Mouse (Mus musculus) heart, adult 11 months (tissue): ENCODE measurements around the gene Mlph.

Source experiments
- DNase-seq: peaks from one replicate; pipeline ENCODE4 v3.0.0; 2022

Gene Mlph

GRCm38 (mm10) chr1:90909631-90910152 lies 5.2 kb upstream of the Mlph start:
- DNase-seq: peak; percentile 98

- peak; percentile 54 for DNase-seq
Observed at GRCm38 (mm10) chr1:90913231-90913630, 1.7 kb upstream of the Mlph start.

GRCm38 (mm10) chr1:90917509-90917908 lies 2.6 kb downstream of the Mlph start:
- no peak for DNase-seq

- DNase-seq: no peak
Observed at GRCm38 (mm10) chr1:90921687-90922086, 6.8 kb downstream of the Mlph start.

- DNase-seq: no peak
Observed at GRCm38 (mm10) chr1:90926030-90926429, 11.1 kb downstream of the Mlph start.

- peak; percentile 94 for DNase-seq
Observed at GRCm38 (mm10) chr1:90927308-90927707, 12.4 kb downstream of the Mlph start.

GRCm38 (mm10) chr1:90927929-90928574 lies 13.2 kb downstream of the Mlph start:
- no peak for DNase-seq

- peak; percentile 94 for DNase-seq
Observed at GRCm38 (mm10) chr1:90928575-90928934, 13.7 kb downstream of the Mlph start.

GRCm38 (mm10) chr1:90933001-90933400 lies 18.1 kb downstream of the Mlph start:
- DNase-seq: peak; percentile 95

- DNase-seq: no peak
Observed at GRCm38 (mm10) chr1:90936990-90937389, 22.1 kb downstream of the Mlph start.

- DNase-seq: peak; percentile 94
Observed at GRCm38 (mm10) chr1:90939980-90940379, 25.1 kb downstream of the Mlph start.

- DNase-seq: no peak
Observed at GRCm38 (mm10) chr1:90945171-90945570, 30.3 kb downstream of the Mlph start.

GRCm38 (mm10) chr1:90947252-90947651 lies 32.4 kb downstream of the Mlph start:
- DNase-seq: no peak

- no peak for DNase-seq
Observed at GRCm38 (mm10) chr1:90949309-90949708, 34.4 kb downstream of the Mlph start.

- peak; percentile 94 for DNase-seq
Observed at GRCm38 (mm10) chr1:90951670-90952069, 36.8 kb downstream of the Mlph start.

GRCm38 (mm10) chr1:90952808-90953207 lies 37.9 kb downstream of the Mlph start, which contains the start of gene Prlh:
Prlh (plus strand) TSS chr1:90953108.
- DNase-seq: no peak

- DNase-seq: no peak
Observed at GRCm38 (mm10) chr1:90953688-90954087, 38.8 kb downstream of the Mlph start.

GRCm38 (mm10) chr1:90956245-90957096 lies 41.6 kb downstream of the Mlph start:
- DNase-seq: peak; percentile 93

GRCm38 (mm10) chr1:90962526-90962925 lies 47.6 kb downstream of the Mlph start:
- DNase-seq: no peak

- DNase-seq: no peak
Observed at GRCm38 (mm10) chr1:90962994-90963393, 48.1 kb downstream of the Mlph start.

GRCm38 (mm10) chr1:90967583-90967982 lies 52.7 kb downstream of the Mlph start:
- DNase-seq: peak; percentile 97

- DNase-seq: peak; percentile 44
Observed at GRCm38 (mm10) chr1:90968649-90969048, 53.8 kb downstream of the Mlph start.

GRCm38 (mm10) chr1:90969347-90969784 lies 54.5 kb downstream of the Mlph start, which contains the start of gene Rab17:
Rab17 (minus strand) TSS chr1:90969661.
- DNase-seq: peak; percentile 88

GRCm38 (mm10) chr1:90969881-90970390 lies 55.1 kb downstream of the Mlph start:
- peak; percentile 82 for DNase-seq
